Mouse (Mus musculus) kidney, embryonic 16.5 days (tissue): ENCODE data around the gene Tmem167b. TPM values are rescaled to one million over a fixed set of nuclear protein-coding genes. Genes with fewer than 3 reads are reported as not detected.
A peak's percentile ranks its signal among the peaks of the same experiment; 100 is the strongest.

Source experiments
- ATAC-seq: fragments of 200-750 bp; cut with Nextera tagmentation; 2 replicates; pipeline ENCODE4 v1.8.0; 2017; ENCODE audit warnings: moderate TSS enrichment; ENCODE audit not compliant: low FRiP score, low TSS enrichment
- H3K27ac ChIP-seq: fragments of 300-500 bp; sonication (generic); 2 replicates; pipeline ENCODE4 v1.5.1; 2014; ENCODE audit warnings: low read length
- H3K27me3 ChIP-seq: fragments of 300-500 bp; sonication (generic); 2 replicates; pipeline ENCODE4 v1.6.1; 2014; ENCODE audit warnings: low read length, control low read depth, mixed read lengths; ENCODE audit not compliant: insufficient read depth
- H3K36me3 ChIP-seq: fragments of 300-500 bp; sonication (generic); 2 replicates; pipeline ENCODE4 v1.6.1; 2014; ENCODE audit warnings: low read length, control low read depth, mixed read lengths; ENCODE audit not compliant: insufficient read depth
- H3K4me1 ChIP-seq: fragments of 300-500 bp; sonication (generic); 2 replicates; pipeline ENCODE4 v1.6.1; 2014; ENCODE audit warnings: low read length, control low read depth, mixed read lengths; ENCODE audit not compliant: insufficient read depth
- H3K4me2 ChIP-seq: fragments of 300-500 bp; sonication (generic); replicated peaks from 2 replicates; pipeline ENCODE4 v1.6.1; 2014; ENCODE audit warnings: low read depth, low read length
- H3K4me3 ChIP-seq: fragments of 300-500 bp; sonication (generic); 2 replicates; pipeline ENCODE4 v1.5.1; 2014; ENCODE audit warnings: mild to moderate bottlenecking, low read length
- H3K9ac ChIP-seq: fragments of 300-500 bp; sonication (generic); replicated peaks from 2 replicates; pipeline ENCODE4 v1.6.1; 2014; ENCODE audit warnings: low read length
- H3K9me3 ChIP-seq: fragments of 300-500 bp; sonication (generic); 2 replicates; pipeline ENCODE4 v1.6.1; 2016; ENCODE audit warnings: low read length, control low read depth
- WGBS: fragments of 180-500 bp; shearing (Covaris S2); extraction: QIAGEN DNeasy Blood & Tissue Kit; methylation state at CpG from one replicate; pipeline ENCODE4 v1.1.7; 2014; 5-methylcytosine and 5-hydroxymethylcytosine counted together
- microRNA-seq: library from miRNA; unstranded; fragments of <30 nt; microRNA quantifications from one replicate; pipeline ENCODE4, GENCODE M21; 2016
- polyA plus RNA-seq: library from polyadenylated mRNA; unstranded; fragments of >200 nt; fragmentation: Nextera tagmentation; extraction: Ambion mirVana; gene quantifications from 2 replicates; pipeline ENCODE4 v1.2.1, GENCODE M21; 2015

Gene Tmem167b
- polyA plus RNA-seq, 1 experiment from 2014 or later = 38.0 TPM

- ATAC-seq = no peak
- no peaks in the 10 kb centered on the region for H3K27me3 ChIP-seq
- H3K9ac ChIP-seq = no peak overlapping the region
- WGBS = 80% methylated on average over 3 of the region's 3 CpGs
- peaks cover 4% of the 10 kb centered on the region for H3K4me1 ChIP-seq
- no peak overlapping the region for H3K27ac ChIP-seq
- no peak overlapping the region for H3K4me2 ChIP-seq
- H3K4me3 ChIP-seq = no peak overlapping the region
- no peaks in the 10 kb centered on the region for H3K36me3 ChIP-seq
- no peaks in the 10 kb centered on the region for H3K9me3 ChIP-seq
Observed at GRCm38 (mm10) chr3:108513465-108513864, 48.8 kb downstream of the Tmem167b start.

GRCm38 (mm10) chr3:108510716-108511483 lies 51.4 kb downstream of the Tmem167b start:
- H3K9me3 ChIP-seq = no peaks in the 10 kb centered on the region
- H3K27me3 ChIP-seq = no peaks in the 10 kb centered on the region
- H3K4me3 ChIP-seq = no peak overlapping the region
- 0 out of 2 replicates have a peak overlapping the region, but pooled peaks have one; percentile 12 for H3K4me2 ChIP-seq
- WGBS = 9% methylated on average over 9 of the region's 9 CpGs
- ATAC-seq = no peak
- peaks cover 4% of the 10 kb centered on the region for H3K4me1 ChIP-seq
- no peak overlapping the region for H3K9ac ChIP-seq
- H3K27ac ChIP-seq = no peak overlapping the region
- no peaks in the 10 kb centered on the region for H3K36me3 ChIP-seq

GRCm38 (mm10) chr3:108510156-108510555 lies 52.1 kb downstream of the Tmem167b start:
- H3K36me3 ChIP-seq = no peaks in the 10 kb centered on the region
- H3K9ac ChIP-seq = no peak overlapping the region
- H3K9me3 ChIP-seq = no peaks in the 10 kb centered on the region
- H3K27ac ChIP-seq = no peak overlapping the region
- no peak for ATAC-seq
- H3K4me2 ChIP-seq = no peak overlapping the region
- H3K4me3 ChIP-seq = no peak overlapping the region
- peaks cover 4% of the 10 kb centered on the region for H3K4me1 ChIP-seq
- H3K27me3 ChIP-seq = no peaks in the 10 kb centered on the region
- 68% methylated on average over 2 of the region's 2 CpGs for WGBS

- H3K27ac ChIP-seq = no peak overlapping the region
- H3K36me3 ChIP-seq = no peaks in the 10 kb centered on the region
- H3K27me3 ChIP-seq = no peaks in the 10 kb centered on the region
- no peak overlapping the region for H3K9ac ChIP-seq
- H3K4me2 ChIP-seq = no peak overlapping the region
- no peaks in the 10 kb centered on the region for H3K9me3 ChIP-seq
- H3K4me3 ChIP-seq = no peak overlapping the region
- 57% methylated on average over 4 of the region's 4 CpGs for WGBS
- H3K4me1 ChIP-seq = peaks cover 9% of the 10 kb centered on the region
- no peak for ATAC-seq
Observed at GRCm38 (mm10) chr3:108508745-108509474, 53.4 kb downstream of the Tmem167b start.

Small RNAs within 50 kb of the gene (microRNA-seq; reads per million reads assigned to microRNA genes)
- gene Gm22860 = not detected

Other genes with a start within 250 kb of the Tmem167b start
- 0.14 TPM in 1 of 2 replicates, not detected in the other for gene Mybphl, start 197.6 kb downstream of the Tmem167b start, polyA plus RNA-seq
- 47.6 and 48.8 TPM in 2 replicates for gene Psrc1, start 178.6 kb downstream of the Tmem167b start, polyA plus RNA-seq
- 21.7 and 22.1 TPM in 2 replicates for gene Celsr2, start 146.9 kb downstream of the Tmem167b start, polyA plus RNA-seq
- gene Sars, start 117.3 kb downstream of the Tmem167b start, polyA plus RNA-seq = 134 and 142 TPM in 2 replicates
- gene 1700013F07Rik, start 28.3 kb downstream of the Tmem167b start, polyA plus RNA-seq = 0.37 and 0.41 TPM in 2 replicates
- 1.4 TPM in 2 replicates for gene 5330417C22Rik, start 25.9 kb downstream of the Tmem167b start, polyA plus RNA-seq
- 34.0 and 35.6 TPM in 2 replicates for gene Taf13, start 9.2 kb upstream of the Tmem167b start, polyA plus RNA-seq
- 8.9 and 10.6 TPM in 2 replicates for gene Wdr47, start 28.8 kb upstream of the Tmem167b start, polyA plus RNA-seq
- gene Clcc1, start 91.4 kb upstream of the Tmem167b start, polyA plus RNA-seq = 63.8 and 63.9 TPM in 2 replicates
- gene Gpsm2, start 159.8 kb upstream of the Tmem167b start, polyA plus RNA-seq = 38.4 and 51.5 TPM in 2 replicates
- gene Aknad1, start 177.2 kb upstream of the Tmem167b start, polyA plus RNA-seq = 0.11 TPM in 1 of 2 replicates, not detected in the other